In the genomic region with DNA sequence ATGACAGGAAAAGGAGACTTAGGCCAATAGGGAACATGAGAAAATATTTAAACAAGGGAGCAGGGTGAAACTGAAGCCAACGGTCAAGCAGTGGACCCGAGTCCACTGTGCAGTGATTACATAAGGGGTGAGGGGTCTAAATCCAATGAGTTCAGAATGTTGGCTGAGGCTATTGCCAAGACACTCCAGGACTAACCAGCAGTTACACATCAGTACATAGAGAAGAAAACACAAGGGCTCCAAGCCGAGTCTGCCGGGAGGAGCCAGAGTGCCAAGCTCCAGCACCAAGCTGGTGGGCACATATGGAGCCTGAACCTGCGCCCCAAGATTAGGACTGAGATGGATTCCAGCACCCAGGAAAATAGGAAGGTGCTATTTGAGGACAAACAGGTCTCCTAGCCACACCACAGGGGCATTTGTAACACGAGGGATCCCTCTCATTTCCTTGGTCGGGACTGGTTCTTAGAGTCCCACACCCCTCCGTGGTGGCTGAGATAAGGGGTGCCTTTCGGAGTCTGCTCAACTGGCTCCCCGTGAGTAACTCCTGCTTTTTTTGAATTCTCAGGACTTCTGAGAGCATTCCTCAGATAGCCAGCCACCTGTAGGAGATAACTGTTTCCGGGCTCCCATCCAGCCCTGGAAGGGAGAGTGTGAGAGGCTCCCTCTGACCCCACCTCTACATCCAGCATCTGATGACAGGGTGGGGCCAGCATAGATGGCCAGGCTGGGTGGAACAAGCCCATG, we compare ENCODE assay signal across 8 mouse cellular contexts. TPM values are rescaled to one million over a fixed set of nuclear protein-coding genes. Genes with fewer than 3 reads are reported as not detected.
DNase-seq lines count a peak whose midpoint lies in the region; ATAC-seq and TF ChIP-seq lines count a peak whose summit lies in the region.
"Had no signal": no experiment of that assay in that cellular context is flagged by ENCODE, and none has a peak within 500 bp of the region (broad histone marks: within the 10 kb centered on the region; RNA-seq: fewer than 3 reads in every experiment).

No protein-coding gene starts in this region.

- peak; percentile 68 for DNase-seq in NIH3T3 (ENCODE audit: low read depth)
- peak; percentile 70 for DNase-seq in c-Kit-positive CD71-positive TER-119-positive erythroid progenitor cells, embryonic 14.5 days (ENCODE audit: low spot score)
- peak; percentile 96 for DNase-seq in kidney, adult 9 months
- DNase-seq in lung, adult 2 months, result peak; percentile 64
- DNase-seq in cerebellum, adult 11-12 months, result no peak

- no peaks in the 10 kb centered on the region for H3K36me3 ChIP-seq in midbrain, embryonic 16.5 days (ENCODE audit: control insufficient read depth, insufficient read depth, low read length)

- ATAC-seq in midbrain, embryonic 16.5 days, result no peak
- ATAC-seq in granulocyte monocyte progenitor cell, adult 5-6 weeks (replicated peaks; ENCODE audit: poor library complexity, severe bottlenecking), result no peak

- H3K27ac ChIP-seq in midbrain, embryonic 16.5 days (ENCODE audit: low read length), result no peak overlapping the region
- H3K27ac ChIP-seq: macrophage had no signal

- no peak overlapping the region for H3K4me2 ChIP-seq in midbrain, embryonic 16.5 days (ENCODE audit: low read length)

- TF ChIP-seq POLR2A in lung, adult 2 months (IDR thresholded peaks at IDR 0.05; ENCODE audit: borderline replicate concordance, extremely low read depth, low read depth, low read length), result peak; percentile 55; the same call in 1 of the 2 replicates

- no peak for TF ChIP-seq CTCF in lung, adult 2 months (IDR thresholded peaks at IDR 0.05; ENCODE audit: insufficient read depth, low read length)

- H3K9ac ChIP-seq in midbrain, embryonic 16.5 days (ENCODE audit: low read depth, low read length), result no peak overlapping the region

- H3K4me1 ChIP-seq in lung, adult 2 months (ENCODE audit: control insufficient read depth, insufficient read depth, low read length), result peaks cover 20% of the 10 kb centered on the region
- H3K4me1 ChIP-seq in midbrain, embryonic 16.5 days (ENCODE audit: control insufficient read depth, insufficient read depth, low read length), result no peaks in the 10 kb centered on the region

- H3K27me3 ChIP-seq in midbrain, embryonic 16.5 days (ENCODE audit: control insufficient read depth, insufficient read depth, low read depth, low read length), result no peaks in the 10 kb centered on the region

- 36% methylated on average over 11 of the region's 11 CpGs for WGBS in lung, adult 2 months
- WGBS in midbrain, embryonic 16.5 days, result 81% methylated on average over 11 of the region's 11 CpGs

- no peak overlapping the region for H3K4me3 ChIP-seq in lung, adult 2 months (replicated peaks; ENCODE audit: extremely low read depth, low read depth, low read length)
- no peak overlapping the region for H3K4me3 ChIP-seq in midbrain, embryonic 16.5 days (ENCODE audit: low read depth, low read length)

- H3K9me3 ChIP-seq in midbrain, embryonic 16.5 days (replicated peaks; ENCODE audit: control insufficient read depth, low read length, poor library complexity, severe bottlenecking), result no peaks in the 10 kb centered on the region

RNA-seq across cellular contexts. Expression of a gene that starts 46.0 kb away (rescaled TPM):
- polyA plus RNA-seq in lung, adult 2 months (2012; rRNA removed), result 60.5 and 87.9 TPM in 2 replicates
- 16.7 and 20.9 TPM in 2 replicates for polyA plus RNA-seq in midbrain, embryonic 16.5 days (2015; fragmentation: Nextera tagmentation; extraction: Ambion mirVana)
- total RNA-seq in granulocyte monocyte progenitor cell, adult 5-6 weeks (2014; fragmentation: Nextera tagmentation), result 9.1 and 12.1 TPM in 2 replicates
- 9.2 and 10.8 TPM in 2 replicates for total RNA-seq in granulocyte monocyte progenitor cell, adult 5-6 weeks (2017)
